Mouse (Mus musculus) spleen, adult 18-20 months (tissue): ENCODE measurements around the gene Prpf39.

ENCODE experiments used
- DNase-seq, 2 experiments: peaks; one replicate each; pipeline ENCODE4 v3.0.0; 2022; ENCODE audit warnings: mixed read lengths in 2 of 2

The Prpf39 gene

DNA sequence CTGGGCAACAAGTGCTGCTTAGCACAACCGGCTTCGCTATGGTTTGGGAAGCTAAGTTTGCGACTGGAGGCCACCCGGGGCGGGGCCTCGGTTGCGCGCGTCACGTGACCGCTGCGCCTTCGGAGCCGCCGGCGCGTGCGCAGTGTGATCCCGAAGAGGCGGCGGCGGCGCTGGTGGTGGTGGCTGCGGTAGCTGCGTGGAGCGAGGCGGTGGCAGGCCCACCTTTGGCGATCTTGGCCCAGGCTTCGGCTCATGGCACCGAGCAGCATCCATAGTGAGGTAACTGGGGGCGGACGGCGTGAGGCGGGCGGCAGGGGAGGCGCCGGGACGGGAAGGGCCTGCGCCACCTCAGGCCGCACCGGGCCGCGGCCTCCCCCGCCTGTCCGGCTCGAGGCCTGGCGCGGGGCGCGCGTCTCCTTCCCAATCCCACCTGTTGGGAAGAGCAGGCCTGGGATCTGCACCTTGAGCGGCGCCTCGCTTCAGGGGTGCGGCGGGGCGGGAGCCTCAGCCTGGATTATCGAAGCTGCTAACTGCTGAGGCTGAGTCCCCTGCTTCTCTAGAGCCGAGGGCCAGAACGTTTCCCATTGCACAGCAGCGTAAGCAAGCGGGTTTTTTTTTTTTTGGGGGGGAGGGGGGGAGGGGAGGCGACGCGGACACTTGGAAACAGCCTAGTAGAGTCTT is at the start of gene Prpf39:
Prpf39 (plus strand) TSS at position 144 of the 681 bp plus-strand sequence.
- DNase-seq, result peak; percentile 83 to 95

DNA sequence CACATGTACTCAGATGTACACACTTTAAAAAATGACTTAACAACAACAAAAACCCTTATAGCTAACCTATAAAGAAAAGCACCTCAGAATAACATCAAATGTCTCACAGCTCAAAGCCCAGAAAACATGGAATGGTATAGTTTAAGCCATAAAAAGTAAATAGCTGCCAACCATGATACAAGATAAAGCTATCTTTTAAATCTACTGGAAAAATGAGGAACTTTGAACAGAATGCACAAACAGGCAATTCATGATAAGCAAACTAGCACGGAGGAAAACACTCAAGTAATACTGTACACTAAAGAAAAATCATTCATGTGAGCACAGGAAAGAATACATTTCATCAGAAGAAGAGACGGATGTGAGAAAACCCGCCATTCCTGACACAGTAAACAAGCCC is 28.4 kb upstream of the Prpf39 start:
- DNase-seq, result no peak

- DNase-seq, result no peak
Observed at GRCm38 (mm10) chr12:65022842-65023241, 13.3 kb upstream of the Prpf39 start.

DNA sequence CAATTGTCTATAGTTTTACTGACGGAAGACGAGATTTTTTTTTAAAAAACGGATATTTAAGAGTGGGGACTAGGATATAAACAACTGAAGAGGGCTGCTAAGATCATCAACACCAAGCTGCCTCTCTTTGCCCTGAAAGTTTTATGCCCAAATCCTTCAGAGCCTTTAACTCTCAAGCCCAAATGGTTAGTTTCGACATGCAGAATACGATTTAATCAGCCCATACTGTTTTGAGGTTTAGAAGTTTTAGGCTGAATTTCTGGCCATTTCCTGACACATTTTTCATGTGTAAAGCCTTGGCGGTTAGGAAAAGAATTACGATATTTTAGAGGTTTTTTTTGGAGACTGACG is 319 bp upstream of the Prpf39 start:
- no peak for DNase-seq

DNA sequence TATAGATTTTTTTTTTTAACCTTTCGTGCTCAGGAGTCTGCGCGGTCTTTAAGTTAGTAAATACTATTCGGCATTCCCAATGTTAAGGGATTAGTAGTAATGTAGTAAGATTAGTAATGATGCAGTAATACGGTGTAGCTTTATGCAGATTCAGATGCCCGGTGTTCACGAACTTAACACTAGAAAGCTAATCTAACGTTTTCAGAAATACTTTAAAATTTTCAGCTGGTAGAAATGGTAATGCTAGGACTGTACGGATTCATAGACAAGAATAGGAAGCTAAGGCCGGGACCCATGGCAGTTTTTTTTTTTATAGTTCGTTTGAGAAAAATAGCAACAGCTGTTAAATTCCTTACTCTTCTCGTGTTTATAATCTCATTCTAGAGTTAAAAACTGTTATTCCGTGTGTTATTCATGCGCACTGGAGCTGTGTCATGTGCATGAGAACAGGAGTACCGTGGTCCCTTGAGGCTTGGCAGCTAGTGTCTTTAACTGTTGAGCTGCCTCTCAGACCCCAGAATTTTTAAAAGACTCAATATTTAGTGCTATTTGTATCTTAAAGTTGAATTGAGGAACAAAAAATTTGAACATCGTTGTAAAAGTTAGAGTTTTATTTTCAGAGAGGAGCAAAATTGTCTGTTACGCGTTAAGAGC is 886 bp downstream of the Prpf39 start:
- no peak for DNase-seq

DNA sequence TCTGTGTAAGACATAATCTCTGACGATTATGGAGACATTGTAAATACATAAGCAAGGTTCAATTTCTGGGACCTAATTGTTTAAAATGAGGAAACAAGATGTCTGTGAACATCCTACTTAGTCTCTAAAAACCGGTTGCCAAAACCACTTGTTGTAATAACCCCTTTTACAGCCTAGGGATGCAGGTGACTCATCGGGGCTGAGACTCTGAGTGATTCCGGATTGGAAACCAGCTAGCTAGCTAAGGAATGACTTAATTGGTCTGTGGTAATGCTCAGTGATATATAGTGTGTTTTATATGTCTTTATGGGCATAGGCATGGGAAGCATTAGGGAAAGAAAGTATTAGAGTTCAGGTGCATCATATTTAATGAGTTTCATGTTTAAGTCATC is 1.4 kb downstream of the Prpf39 start:
- no peak for DNase-seq

DNA sequence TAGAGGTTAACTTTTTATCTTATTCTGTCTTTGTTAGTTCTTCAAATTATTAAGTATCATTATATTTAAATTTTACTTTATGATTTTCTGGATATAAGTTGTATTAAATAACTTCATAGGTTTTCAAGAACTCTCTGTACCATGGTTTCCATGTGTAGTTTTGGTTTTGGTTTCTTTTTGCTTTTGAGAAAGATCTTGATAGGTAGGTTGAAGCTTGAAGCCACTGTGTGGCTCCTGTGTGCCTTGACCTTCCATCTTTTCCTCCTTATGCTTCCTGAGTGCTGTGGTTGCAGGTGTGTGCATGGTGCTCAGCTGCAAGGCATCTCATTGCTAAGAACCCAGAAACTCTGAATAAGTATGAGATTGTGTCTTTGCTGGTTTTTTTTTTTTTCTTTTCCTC is 12.7 kb downstream of the Prpf39 start:
- no peak for DNase-seq

GRCm38 (mm10) chr12:65058203-65058602 is 22.1 kb downstream of the Prpf39 start:
- no peak for DNase-seq

DNA sequence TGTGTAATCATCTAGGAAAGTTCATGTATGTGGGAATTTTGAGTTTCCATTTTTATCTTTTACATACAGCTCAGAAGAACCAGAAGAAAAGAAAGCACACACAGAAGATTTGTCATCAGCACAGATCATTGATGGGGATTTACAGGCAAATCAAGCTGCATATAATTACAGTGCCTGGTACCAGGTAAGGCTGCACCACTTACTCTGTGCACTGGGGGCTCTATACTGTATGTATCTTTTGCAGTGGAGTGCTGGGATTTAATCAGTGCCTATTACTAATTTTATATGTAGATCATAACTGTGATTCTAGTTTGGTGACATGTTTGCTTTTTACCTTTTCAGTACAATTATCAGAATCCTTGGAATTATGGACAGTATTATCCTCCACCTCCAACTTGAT is 24.9 kb downstream of the Prpf39 start:
- no peak for DNase-seq

DNA sequence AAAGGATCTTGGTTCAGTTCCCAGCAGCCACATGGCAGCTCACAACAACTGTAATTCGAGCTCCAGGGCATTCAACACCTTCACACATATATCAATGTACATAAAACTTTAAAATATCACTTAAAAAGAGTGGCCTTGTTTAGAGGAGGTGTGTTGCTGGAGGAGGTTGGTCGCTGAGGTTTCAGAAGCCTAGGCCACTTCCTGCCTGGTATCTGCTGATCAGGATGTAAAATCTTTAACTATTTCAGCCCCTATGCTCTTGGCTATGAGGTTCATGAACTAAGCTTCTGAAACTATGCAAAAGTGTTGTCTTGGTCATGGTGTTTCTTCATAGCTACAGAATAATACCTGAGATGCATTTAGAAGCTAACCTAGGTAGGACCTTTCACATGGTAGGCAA is 29.1 kb downstream of the Prpf39 start:
- no peak for DNase-seq

- DNase-seq, result no peak
Observed at GRCm38 (mm10) chr12:65066234-65066633, 30.1 kb downstream of the Prpf39 start.

DNA sequence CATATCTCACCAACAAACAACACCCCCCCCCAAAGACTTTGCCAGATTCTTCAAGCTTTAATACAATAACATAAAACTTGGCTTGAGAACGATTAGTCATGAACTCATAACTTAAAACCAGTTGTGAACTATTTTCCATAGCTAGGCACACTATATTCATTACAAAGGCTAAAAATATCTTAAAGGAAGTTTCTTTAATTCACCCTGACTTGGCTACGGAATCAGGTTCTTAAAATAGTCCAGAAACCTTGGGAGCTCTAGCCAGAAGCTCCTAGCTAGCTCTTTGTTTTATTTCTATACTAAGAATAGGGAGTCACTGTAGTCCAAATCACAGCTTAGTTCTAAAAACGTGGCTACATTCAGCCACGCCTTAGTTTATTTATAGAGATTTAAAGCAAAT is 32.3 kb downstream of the Prpf39 start:
- no peak for DNase-seq

DNA sequence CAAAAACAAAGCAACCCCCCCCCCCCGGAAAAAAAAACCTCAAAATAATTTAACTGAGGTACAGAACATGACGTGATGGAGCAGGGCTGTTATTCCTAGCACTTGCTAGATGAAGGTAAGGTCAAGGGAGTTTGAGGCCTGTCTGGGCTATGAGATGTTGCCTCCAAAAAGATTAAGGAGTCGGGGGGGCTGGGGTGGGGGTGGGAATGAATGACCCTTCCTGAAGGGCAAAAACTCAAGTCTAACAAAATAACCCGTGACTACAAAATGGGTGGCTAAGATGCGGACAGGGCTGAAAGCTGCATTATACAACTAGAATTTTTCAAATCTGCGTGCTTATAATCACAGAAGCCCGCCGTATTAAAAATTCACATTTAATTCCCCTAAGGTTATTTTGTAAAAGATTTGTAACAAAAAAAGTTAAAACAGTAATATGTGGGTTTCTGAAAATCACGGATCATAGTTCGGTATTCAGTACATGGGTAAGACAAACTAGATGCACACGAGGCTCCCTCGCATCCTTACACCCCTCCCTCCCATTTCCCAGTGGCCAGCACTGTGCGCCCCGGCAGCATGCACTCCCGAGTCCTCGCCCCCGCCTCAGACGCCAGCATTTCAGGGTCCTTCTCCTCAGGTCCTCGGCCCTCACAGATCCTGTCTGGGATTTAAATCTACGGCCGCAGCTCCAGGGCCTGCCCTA is 36.9 kb downstream of the Prpf39 start:
- no peak for DNase-seq

DNA sequence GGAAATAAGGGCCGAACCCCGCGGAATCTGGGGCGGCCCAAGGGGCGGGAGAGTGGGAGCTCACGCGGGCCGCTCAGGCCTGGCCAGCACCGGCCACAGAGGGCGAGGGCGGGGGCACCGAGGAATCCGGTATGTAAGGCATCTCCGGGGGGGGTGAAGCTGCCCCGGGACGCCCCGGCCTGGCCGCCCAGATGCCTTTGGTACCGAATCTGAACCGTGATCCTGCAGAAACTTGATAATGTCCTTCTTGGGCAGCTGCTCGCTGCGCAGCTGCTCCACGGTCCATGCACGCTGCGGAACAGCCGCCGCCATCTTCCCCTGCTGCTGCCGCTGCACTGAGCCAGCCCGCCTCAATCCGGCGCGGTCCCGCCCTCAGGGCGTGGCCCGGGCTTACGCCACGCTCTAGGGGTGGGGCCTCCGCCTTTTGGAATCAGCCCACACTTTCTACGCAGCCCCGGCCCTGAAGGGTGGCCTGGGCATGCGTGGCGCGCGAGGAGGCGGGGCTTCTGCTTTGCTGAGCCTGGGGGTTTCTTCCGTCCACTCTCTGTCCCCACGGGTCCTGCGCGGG is 37.6 kb downstream of the Prpf39 start, which contains the start of gene Fkbp3:
Fkbp3 (minus strand) TSS at position 397 of the 568 bp plus-strand sequence.
- DNase-seq, result peak; percentile 96 to 98

DNA sequence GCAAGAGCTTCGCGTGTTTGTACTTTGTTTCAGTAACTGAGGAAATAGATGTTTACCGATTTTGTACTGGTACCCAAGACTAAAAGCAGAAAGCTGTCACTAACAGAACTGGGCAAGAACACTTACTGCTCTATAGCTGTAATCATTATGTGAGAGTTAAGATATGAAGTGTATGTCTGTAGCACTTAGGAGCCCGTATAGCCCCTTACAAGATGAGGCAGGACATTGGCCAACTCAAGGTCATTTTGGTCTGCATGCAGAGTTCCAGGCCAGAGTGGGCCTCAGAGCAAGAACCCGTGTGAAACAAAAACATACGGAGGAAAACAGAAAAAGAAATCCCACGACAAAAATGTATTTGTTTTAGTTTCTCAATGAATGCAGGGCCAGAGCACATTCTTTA is 38.5 kb downstream of the Prpf39 start:
- DNase-seq, result no peak

GRCm38 (mm10) chr12:65075085-65075732 is 39.1 kb downstream of the Prpf39 start, which contains the start of gene Fancm:
TSS of gene Fancm (plus strand) at chr12:65075603.
- peak; percentile 79 to 82 for DNase-seq

GRCm38 (mm10) chr12:65075733-65076310 is 39.7 kb downstream of the Prpf39 start:
- DNase-seq, result no peak

DNA sequence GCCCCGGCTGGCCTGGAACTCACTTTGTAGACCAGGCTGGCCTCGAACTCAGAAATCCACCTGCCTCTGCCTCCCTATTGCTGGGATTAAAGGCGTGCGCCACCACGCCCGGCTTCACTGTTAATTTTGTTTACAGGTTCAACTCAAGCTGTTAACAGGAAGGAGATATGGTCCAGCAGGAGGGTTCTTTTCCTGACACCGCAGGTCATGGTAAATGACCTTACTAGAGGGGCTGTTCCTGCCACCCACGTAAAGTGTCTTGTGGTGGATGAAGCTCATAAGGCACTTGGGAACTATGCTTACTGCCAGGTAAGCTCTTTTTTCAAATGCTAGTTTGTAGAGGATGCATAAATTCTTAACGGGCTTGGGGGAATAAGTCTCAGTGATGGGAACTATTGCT is 40.8 kb downstream of the Prpf39 start:
- DNase-seq, result no peak

DNA sequence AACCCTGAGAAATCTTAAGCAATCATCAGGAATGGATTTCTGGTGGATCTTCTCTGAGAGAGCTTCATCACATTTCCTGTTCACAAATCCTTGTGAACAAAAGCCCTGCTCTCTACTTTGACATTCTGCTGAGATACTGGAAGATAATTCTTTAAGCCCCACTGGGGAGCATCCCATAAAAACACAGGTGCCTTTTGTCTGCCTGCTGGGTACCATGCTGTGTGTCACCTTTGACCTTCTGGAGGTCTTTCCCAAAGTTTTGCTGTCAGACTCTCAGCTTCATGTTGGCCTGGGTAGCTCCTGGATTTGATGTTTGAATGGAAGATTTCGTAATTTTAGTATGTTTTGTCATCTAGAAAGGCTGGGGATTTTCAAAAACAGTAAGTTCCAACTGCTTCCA is 72.6 kb downstream of the Prpf39 start:
- DNase-seq, result no peak

DNA sequence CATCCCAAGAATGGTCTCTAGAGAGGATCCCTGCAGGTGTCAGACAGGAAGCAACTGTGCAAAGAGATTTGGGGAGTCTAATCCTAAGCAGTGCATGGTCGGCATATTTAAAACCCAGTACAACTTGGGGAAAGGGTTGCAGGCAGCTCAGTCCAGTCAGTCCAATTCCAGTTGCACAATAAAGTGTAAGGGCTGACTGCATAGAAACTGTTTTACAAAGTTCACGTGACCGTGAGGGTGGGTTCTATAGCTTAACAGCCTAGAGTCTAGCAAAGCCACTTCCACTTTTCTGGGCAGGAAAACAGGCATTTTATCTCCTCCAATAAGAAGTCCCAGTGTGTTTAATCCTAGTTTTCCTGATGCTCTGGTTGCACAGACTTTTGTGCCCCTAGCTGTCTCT is 75.4 kb downstream of the Prpf39 start:
- DNase-seq, result no peak

GRCm38 (mm10) chr12:65112811-65113210 is 76.7 kb downstream of the Prpf39 start:
- DNase-seq, result no peak
